Mouse (Mus musculus) large intestine, adult 2 months (tissue): Measurements from ENCODE around the gene Cdk12. TPM values are rescaled to one million over a fixed set of nuclear protein-coding genes. Genes with fewer than 3 reads are reported as not detected.
"Not testable (repeated sequence)": the region's sequence is repeated elsewhere in the genome, so short reads cannot be mapped to it uniquely, and the experiment has no call there.

Experiments
- DNase-seq: peaks from one replicate; pipeline ENCODE4 v3.0.0-alpha.2; 2012; ENCODE audit warnings: low read depth, low spot score
- WGBS: fragments of 180-500 bp; shearing (Covaris S2); methylation state at CpG from one replicate; pipeline ENCODE4 v1.1.7; 2018; 5-methylcytosine and 5-hydroxymethylcytosine counted together
- polyA plus RNA-seq: library from polyadenylated mRNA; depleted of rRNA; stranded (reverse); fragments of >200 nt; gene quantifications from 2 replicates; pipeline ENCODE4 v1.2.3, GENCODE M21; 2012; rRNA removed

Cdk12 gene
- 8.5 and 14.0 TPM in 2 replicates for polyA plus RNA-seq

GRCm38 (mm10) chr11:98202641-98203350, at the start of gene Cdk12:
Gene Cdk12 (plus strand): TSS chr11:98203059.
- DNase-seq: peak; percentile 92
- WGBS: under 1% methylated on average over 63 of the region's 63 CpGs

GRCm38 (mm10) chr11:98155094-98155493, 47.8 kb upstream of the Cdk12 start:
- DNase-seq: no peak
- WGBS: 83% methylated on average over 6 of the region's 6 CpGs

GRCm38 (mm10) chr11:98168400-98168799, 34.5 kb upstream of the Cdk12 start:
- 52% methylated on average over 1 of the region's 1 CpGs for WGBS
- DNase-seq: no peak

GRCm38 (mm10) chr11:98182149-98182548, 20.7 kb upstream of the Cdk12 start:
- not testable (repeated sequence) for DNase-seq
- WGBS: 56% methylated on average over 3 of the region's 3 CpGs

GRCm38 (mm10) chr11:98187640-98188395, 15.0 kb upstream of the Cdk12 start:
- DNase-seq: no peak
- WGBS: 83% methylated on average over 9 of the region's 9 CpGs

- no peak for DNase-seq
- WGBS: 63% methylated on average over 5 of the region's 5 CpGs
Measured at GRCm38 (mm10) chr11:98190820-98191219, 12.0 kb upstream of the Cdk12 start.

GRCm38 (mm10) chr11:98192901-98193805, 9.7 kb upstream of the Cdk12 start, which contains the start of gene Med1:
Gene Med1 (minus strand): TSS chr11:98193293.
- DNase-seq: peak; percentile 97
- WGBS: under 1% methylated on average over 53 of the region's 53 CpGs

- no peak for DNase-seq
- under 1% methylated on average over 27 of the region's 27 CpGs for WGBS
Measured at GRCm38 (mm10) chr11:98201791-98202640, 843 bp upstream of the Cdk12 start.

- under 1% methylated on average over 37 of the region's 37 CpGs for WGBS
- DNase-seq: no peak
Measured at GRCm38 (mm10) chr11:98203351-98203911, 572 bp downstream of the Cdk12 start.

GRCm38 (mm10) chr11:98203931-98204421, 1.1 kb downstream of the Cdk12 start:
- no peak for DNase-seq
- WGBS: 1% methylated on average over 16 of the region's 16 CpGs

- DNase-seq: no peak
Measured at GRCm38 (mm10) chr11:98205463-98205862, 2.6 kb downstream of the Cdk12 start.

GRCm38 (mm10) chr11:98206281-98206680, 3.4 kb downstream of the Cdk12 start:
- WGBS: 22% methylated on average over 3 of the region's 3 CpGs
- DNase-seq: not testable (repeated sequence)

GRCm38 (mm10) chr11:98209661-98210060, 6.8 kb downstream of the Cdk12 start:
- 75% methylated on average over 5 of the region's 5 CpGs for WGBS
- DNase-seq: not testable (repeated sequence)

- 60% methylated on average over 1 of the region's 1 CpGs for WGBS
- DNase-seq: no peak
Measured at GRCm38 (mm10) chr11:98213311-98213710, 10.5 kb downstream of the Cdk12 start.

GRCm38 (mm10) chr11:98226349-98226748, 23.5 kb downstream of the Cdk12 start:
- DNase-seq: no peak
- 82% methylated on average over 1 of the region's 1 CpGs for WGBS

GRCm38 (mm10) chr11:98238416-98238815, 35.6 kb downstream of the Cdk12 start:
- DNase-seq: no peak
- 74% methylated on average over 3 of the region's 3 CpGs for WGBS

- WGBS: 20% methylated on average over 3 of the region's 3 CpGs
- DNase-seq: no peak
Measured at GRCm38 (mm10) chr11:98238995-98239394, 36.1 kb downstream of the Cdk12 start.

- not testable (repeated sequence) for DNase-seq
- WGBS: 74% methylated on average over 3 of the region's 3 CpGs
Measured at GRCm38 (mm10) chr11:98242910-98243309, 40.1 kb downstream of the Cdk12 start.
